Mouse (Mus musculus): ENCODE measurements around the gene Inip.

DNA sequence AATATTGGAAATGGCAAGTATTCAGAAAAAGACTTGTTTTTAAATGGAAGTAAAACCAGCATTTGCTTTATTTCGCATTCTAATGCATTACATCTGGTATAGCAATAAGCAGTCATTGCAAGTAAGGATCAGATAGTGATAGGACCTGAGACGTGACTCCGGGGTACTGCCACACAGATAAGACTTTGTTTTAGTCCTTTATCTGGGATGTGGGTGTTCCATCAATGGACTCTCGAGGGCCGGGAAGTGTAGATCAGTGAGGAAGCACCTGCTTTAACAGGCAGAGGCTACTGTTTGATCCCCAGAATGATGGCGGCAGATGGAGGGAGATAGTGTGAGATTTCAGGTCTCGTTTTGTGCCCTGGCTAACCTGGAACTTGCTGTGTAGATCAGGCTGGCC, 69.8 kb downstream of the Inip start:
- no peak for TF ChIP-seq CTCF (conservative IDR thresholded peaks at IDR 0.05; ENCODE audit: low read length)
- no peak for TF ChIP-seq NANOG (IDR thresholded peaks at IDR 0.05; ENCODE audit: borderline replicate concordance, low read length)
